Mouse (Mus musculus): ENCODE measurements around the gene Rhot1.

GRCm38 (mm10) chr11:80313462-80313861 is 104.6 kb downstream of the Rhot1 start:
- no peak for TF ChIP-seq TCF3 (IDR thresholded peaks at IDR 0.05; ENCODE audit: insufficient read length, low read depth)
- TF ChIP-seq CEBPB (IDR thresholded peaks at IDR 0.05; ENCODE audit: insufficient read depth, poor library complexity, severe bottlenecking) = no peak
- no peak for TF ChIP-seq POLR2A (IDR thresholded peaks at IDR 0.05; ENCODE audit: insufficient read length, low read depth)
- TF ChIP-seq TCF12 (IDR thresholded peaks at IDR 0.05; ENCODE audit: insufficient read depth, poor library complexity, severe bottlenecking) = no peak

All from myocyte (in vitro differentiated cells).